Mouse (Mus musculus): ENCODE results near the gene Sec14l5. TPM values are rescaled to one million over a fixed set of nuclear protein-coding genes. Genes with fewer than 3 reads are reported as not detected.

Sec14l5 gene
- total RNA-seq, 2 experiments from 2014 or later: 7.6 to 16.1 TPM

DNA sequence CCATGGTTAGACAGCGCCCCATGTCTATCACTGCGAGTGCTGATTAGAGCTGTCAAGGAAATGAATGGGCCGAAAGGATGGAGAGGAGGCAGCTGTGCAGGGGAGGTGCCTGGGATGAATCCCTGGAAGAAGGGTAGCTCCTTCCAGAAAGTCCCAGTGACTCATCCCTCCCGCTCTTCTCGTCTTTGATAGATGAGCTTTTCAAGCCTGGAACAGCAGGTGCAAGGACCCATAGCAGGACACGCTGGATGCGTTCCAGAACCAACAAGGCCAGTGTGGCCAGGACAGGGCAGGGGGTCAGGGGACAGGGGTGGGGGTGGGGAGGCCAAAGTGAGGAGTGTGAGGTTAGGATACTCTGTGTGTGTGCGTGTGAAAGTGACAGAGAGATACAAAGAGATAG, 12.3 kb downstream of the Sec14l5 start:
- no peak for TF ChIP-seq CTCF (IDR thresholded peaks at IDR 0.05)
- intact Hi-C loops (cut with DNase I): no loop called here
- peak overlapping the region; percentile 92 for H3K27ac ChIP-seq
- no peak overlapping the region for H3K4me3 ChIP-seq
- DNase-seq: peak; percentile 44

DNA sequence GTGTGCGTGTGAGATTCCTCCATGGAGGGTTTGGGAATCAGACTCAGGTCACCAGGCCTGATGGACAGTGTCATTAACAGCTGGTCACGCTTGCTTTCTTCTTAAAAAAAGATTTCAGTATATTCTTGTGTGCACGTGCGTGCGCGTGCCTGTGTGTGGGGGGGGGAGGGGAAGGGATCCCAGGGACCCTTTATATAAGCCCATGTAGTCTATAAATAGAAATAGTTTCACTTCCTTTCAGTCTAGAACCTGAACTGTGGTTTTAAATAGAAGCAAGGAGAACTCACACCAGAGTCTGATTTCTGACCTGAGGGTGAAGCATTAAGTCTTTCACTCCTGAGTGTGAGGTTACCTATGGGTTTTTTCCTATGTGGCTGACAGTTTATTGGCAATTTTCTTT, 17.4 kb downstream of the Sec14l5 start:
- TF ChIP-seq CTCF (IDR thresholded peaks at IDR 0.05): no peak
- no peak for DNase-seq
- Histone ChIP-seq H3K27ac (peak overlapping the region; percentile 92), H3K4me3 (no peak overlapping the region)
- intact Hi-C loops (cut with DNase I): no loop called here

GRCm38 (mm10) chr16:5168038-5168437, 21.1 kb downstream of the Sec14l5 start:
- H3K27ac ChIP-seq: peak overlapping the region; percentile 91
- DNase-seq: no peak
- intact Hi-C loops (cut with DNase I): no loop called here
- TF ChIP-seq CTCF (IDR thresholded peaks at IDR 0.05): no peak
- H3K4me3 ChIP-seq: no peak overlapping the region

GRCm38 (mm10) chr16:5168829-5169228, 21.9 kb downstream of the Sec14l5 start:
- no peak for TF ChIP-seq CTCF (IDR thresholded peaks at IDR 0.05)
- intact Hi-C loops (cut with DNase I): no loop called here
- Histone ChIP-seq H3K4me3 (no peak overlapping the region; the same call in 1 of the 2 replicates), H3K27ac (peak overlapping the region; percentile 91)
- DNase-seq: peak; percentile 88

GRCm38 (mm10) chr16:5172636-5173035, 25.7 kb downstream of the Sec14l5 start:
- intact Hi-C loops (cut with DNase I): no loop called here
- Histone ChIP-seq H3K27ac (peak overlapping the region; percentile 91), H3K4me3 (peak overlapping the region; percentile 54)
- DNase-seq: peak; percentile 77
- no peak for TF ChIP-seq CTCF (IDR thresholded peaks at IDR 0.05)

DNA sequence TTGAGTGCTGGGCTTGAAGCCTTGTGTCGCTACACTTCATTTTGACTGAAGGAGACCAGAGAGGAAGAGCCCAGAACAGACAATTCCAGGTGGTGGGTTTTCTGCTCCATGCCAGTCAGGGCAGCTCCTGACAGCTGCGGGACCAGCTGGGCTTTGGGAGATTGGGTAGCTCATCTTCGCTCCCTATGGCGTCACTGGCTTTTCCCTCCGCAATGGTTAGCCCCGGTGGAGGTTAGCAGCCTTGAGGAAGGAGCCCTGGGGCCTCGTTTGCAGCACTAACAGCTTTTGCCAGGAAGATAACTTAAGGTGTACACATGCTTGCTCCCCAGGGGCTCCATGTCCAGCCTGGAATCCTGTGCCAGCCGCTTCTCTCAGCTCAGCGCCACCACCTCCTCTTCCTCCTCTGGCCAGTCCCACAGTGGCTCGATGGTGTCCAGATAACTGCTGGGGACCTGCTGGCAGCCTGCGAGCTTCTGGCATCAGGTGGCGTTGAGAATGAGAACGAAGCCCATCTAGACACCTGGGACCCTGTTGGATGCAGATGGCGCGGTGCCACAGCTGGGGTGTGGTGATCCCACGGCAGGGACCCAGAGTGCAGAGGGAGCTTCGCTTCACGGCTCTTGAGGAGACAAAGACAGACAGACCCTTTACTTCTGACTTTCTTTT, 36.5 kb downstream of the Sec14l5 start:
- peak overlapping the region; percentile 96 for H3K27ac ChIP-seq
- no peak for TF ChIP-seq CTCF (IDR thresholded peaks at IDR 0.05)
- no peak overlapping the region for H3K4me3 ChIP-seq
- DNase-seq: peak; percentile 44
- intact Hi-C loops (cut with DNase I): no loop called here

GRCm38 (mm10) chr16:5184101-5184500, 37.2 kb downstream of the Sec14l5 start:
- Histone ChIP-seq H3K4me3 (no peak overlapping the region), H3K27ac (peak overlapping the region; percentile 96)
- no peak for DNase-seq
- intact Hi-C loops (cut with DNase I): loop anchor here (2.0 kb wide), 1 partner anchor 37 kb away; the partner anchor contains the start of gene Sec14l5
- TF ChIP-seq CTCF (IDR thresholded peaks at IDR 0.05): no peak

DNA sequence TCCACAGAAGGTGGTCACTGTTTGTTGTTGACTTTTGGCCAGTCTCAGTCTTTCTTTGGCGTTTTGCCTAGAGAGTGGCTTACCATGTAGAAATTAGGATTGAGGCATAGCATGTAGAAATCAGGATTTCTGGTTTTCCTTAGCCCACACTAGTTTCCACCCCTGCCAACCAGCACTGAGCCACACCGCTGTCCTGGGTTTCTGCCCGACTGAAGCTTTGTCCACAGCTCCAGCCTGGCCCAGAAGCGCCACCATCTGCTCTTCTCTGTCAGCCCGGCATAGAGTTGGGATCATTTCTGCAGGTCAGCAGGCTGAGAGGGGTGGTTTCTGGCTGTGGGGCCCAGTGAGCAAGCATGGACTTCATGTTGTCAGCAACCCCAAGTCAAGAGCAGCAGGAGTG, 38.0 kb downstream of the Sec14l5 start:
- intact Hi-C loops (cut with DNase I): loop anchor here (2.0 kb wide), 1 partner anchor 38 kb away; the partner anchor contains the start of gene Sec14l5
- H3K4me3 ChIP-seq: no peak overlapping the region
- peak overlapping the region; percentile 96 for H3K27ac ChIP-seq
- peak; percentile 74 for DNase-seq
- TF ChIP-seq CTCF (IDR thresholded peaks at IDR 0.05): no peak

DNA sequence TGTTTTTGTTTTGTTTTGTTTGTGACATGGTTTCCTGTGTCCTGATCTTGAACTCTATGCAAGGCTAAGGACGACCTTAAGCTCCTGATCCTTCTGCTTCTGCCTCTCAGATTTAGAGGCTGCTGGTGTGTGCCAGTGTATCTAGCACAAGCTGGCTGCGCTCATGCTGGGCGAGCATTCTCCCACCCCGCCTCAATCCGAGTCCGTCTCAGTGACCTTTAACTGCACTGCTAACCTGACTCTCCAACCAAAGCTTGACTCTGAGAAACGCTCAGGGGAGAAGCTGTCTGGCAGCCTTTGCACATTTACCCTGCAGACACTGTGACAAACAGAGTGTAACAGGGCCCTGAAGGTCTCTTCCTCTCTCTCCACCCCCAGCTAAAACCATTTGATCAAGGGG, 38.8 kb downstream of the Sec14l5 start:
- Histone ChIP-seq H3K4me3 (peak overlapping the region; percentile 5; the same call in 1 of the 2 replicates), H3K27ac (peak overlapping the region; percentile 96)
- no peak for TF ChIP-seq CTCF (IDR thresholded peaks at IDR 0.05)
- intact Hi-C loops (cut with DNase I): loop anchor here (2.0 kb wide), 1 partner anchor 39 kb away; the partner anchor contains the start of gene Sec14l5
- peak; percentile 81 for DNase-seq

DNA sequence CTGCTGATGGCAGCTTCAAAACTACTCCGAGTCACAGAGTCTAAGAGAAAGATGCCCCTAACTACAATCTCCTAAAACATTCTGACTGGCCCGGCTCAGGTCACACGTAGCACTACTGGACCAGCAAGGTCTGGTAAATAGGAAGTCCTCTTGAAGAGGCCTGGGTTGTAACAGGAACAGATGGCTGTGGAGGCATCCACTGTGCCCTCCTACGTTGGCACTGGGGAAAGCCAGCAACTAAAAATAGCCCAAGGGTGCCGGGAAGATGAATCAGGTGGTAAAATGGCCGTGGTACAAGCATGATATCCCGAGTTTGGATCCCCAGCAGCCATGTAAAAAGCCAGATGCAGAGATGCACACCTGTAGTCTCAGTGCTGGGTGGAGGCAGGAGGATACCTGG, 39.3 kb downstream of the Sec14l5 start:
- H3K4me3 ChIP-seq: peak overlapping the region; percentile 5; the same call in 1 of the 2 replicates
- peak; percentile 77 for DNase-seq
- no peak for TF ChIP-seq CTCF (IDR thresholded peaks at IDR 0.05)
- intact Hi-C loops (cut with DNase I): no loop called here
- peak overlapping the region; percentile 96 for H3K27ac ChIP-seq

- intact Hi-C loops (cut with DNase I): loop anchor here (5.0 kb wide), 1 partner anchor 218 kb away; no protein-coding TSS in a partner anchor
- Histone ChIP-seq H3K27ac (no peak overlapping the region), H3K4me3 (no peak overlapping the region)
- TF ChIP-seq CTCF (IDR thresholded peaks at IDR 0.05): peak; percentile 81
- peak; percentile 73 for DNase-seq
Observed at GRCm38 (mm10) chr16:5195080-5195479, 48.2 kb downstream of the Sec14l5 start.

DNA sequence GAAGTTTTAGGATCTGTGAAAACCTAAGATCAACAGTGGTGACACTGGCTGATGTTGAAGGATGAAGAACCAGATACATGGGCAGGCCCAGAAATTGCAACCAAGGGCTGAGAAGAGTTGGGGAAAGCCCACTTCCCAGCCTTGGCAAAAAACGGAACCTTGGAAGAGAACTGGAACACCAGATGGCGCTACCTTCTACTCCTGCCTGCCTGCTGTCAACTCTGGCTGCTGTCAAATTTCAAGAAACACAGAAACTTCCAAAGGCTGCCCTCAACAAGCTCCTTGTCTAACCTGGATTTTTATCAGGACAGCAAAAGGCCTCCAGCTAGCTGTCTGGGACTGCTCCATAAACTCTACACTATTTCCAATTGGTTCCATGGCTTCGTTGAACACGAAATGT, 55.8 kb downstream of the Sec14l5 start:
- peak; percentile 49 for DNase-seq
- intact Hi-C loops (cut with DNase I): loop anchor here (2.0 kb wide), 1 partner anchor 40 kb away; no protein-coding TSS in a partner anchor
- peak; percentile 77 for TF ChIP-seq CTCF (IDR thresholded peaks at IDR 0.05)
- H3K4me3 ChIP-seq: peak overlapping the region; percentile 94
- peak overlapping the region; percentile 83 for H3K27ac ChIP-seq

- no peak for TF ChIP-seq CTCF (IDR thresholded peaks at IDR 0.05)
- Histone ChIP-seq H3K27ac (peak overlapping the region; percentile 83), H3K4me3 (peak overlapping the region; percentile 94)
- DNase-seq: no peak
- intact Hi-C loops (cut with DNase I): loop anchor here (2.0 kb wide), 1 partner anchor 40 kb away; no protein-coding TSS in a partner anchor
Observed at GRCm38 (mm10) chr16:5203200-5203599, 56.3 kb downstream of the Sec14l5 start.
